In genomic region chr16:34725156-34725555, GRCm38 (mm10) we compare ENCODE assay signal across 22 mouse cellular contexts. TPM values are rescaled to one million over a fixed set of nuclear protein-coding genes. Genes with fewer than 3 reads are reported as not detected.
"Had no signal": no experiment of that assay in that cellular context is flagged by ENCODE, and none has a peak within 500 bp of the region (broad histone marks: within the 10 kb centered on the region; RNA-seq: fewer than 3 reads in every experiment).

No protein-coding gene starts in this region.

- DNase-seq: gastrocnemius, adult 2 months; gastrocnemius, postnatal 10 days; gastrocnemius, postnatal 25 days; heart, adult 2 months; heart, postnatal 10 days; heart, postnatal 4 days; kidney, adult 18-20 months; kidney, postnatal 10 days; kidney, postnatal 25 days; kidney, postnatal 4 days; layer of hippocampus, adult 9-11 months; layer of hippocampus, postnatal 36 days; left cerebral cortex, postnatal 4 days; liver, embryonic 13.5 days had no signal

- H3K4me1 ChIP-seq: hindbrain, embryonic 12.5 days; intestine, embryonic 15.5 days; limb, embryonic 13.5 days; limb, embryonic 15.5 days had no signal

- H3K27ac ChIP-seq: gastrocnemius, adult 2 months; heart, adult 2 months; hindbrain, embryonic 10.5 days; hindbrain, embryonic 12.5 days; hindbrain, embryonic 14.5 days; intestine, embryonic 15.5 days; layer of hippocampus, adult 2 months; limb, embryonic 13.5 days; limb, embryonic 15.5 days; liver, embryonic 13.5 days had no signal

- H3K36me3 ChIP-seq: intestine, embryonic 15.5 days had no signal

- H3K27me3 ChIP-seq: hindbrain, embryonic 12.5 days; intestine, embryonic 15.5 days; limb, embryonic 13.5 days; limb, embryonic 15.5 days; liver, embryonic 13.5 days had no signal

- H3K4me3 ChIP-seq: gastrocnemius, adult 2 months; heart, adult 2 months; hindbrain, embryonic 10.5 days; hindbrain, embryonic 12.5 days; intestine, embryonic 15.5 days; layer of hippocampus, adult 2 months; limb, embryonic 13.5 days; limb, embryonic 15.5 days; liver, embryonic 13.5 days had no signal

RNA-seq across cellular contexts. Expression of gene Mylk, which starts 19.9 kb away (rescaled TPM):
- polyA plus RNA-seq: inflammation-experienced regulatory T-cells, adult 6 months had no signal
